Mouse (Mus musculus) regulatory T cell (primary cell): ENCODE measurements around the gene Cers6.

Experiments
- in situ Hi-C: fragments of 300-600 bp; cut with MboI, MseI; formaldehyde crosslinking; loops from one replicate; pipeline ENCODE4 v1.15.1; 2025; ENCODE audit warnings: high pct_unique_total_duplicates

The Cers6 gene

GRCm38 (mm10) chr2:68960060-68960459, 98.8 kb downstream of the Cers6 start:
- in situ Hi-C loops: no loop called here

- in situ Hi-C loops: no loop called here
Measured at GRCm38 (mm10) chr2:68960620-68961019, 99.4 kb downstream of the Cers6 start.

- in situ Hi-C loops: no loop called here
Measured at GRCm38 (mm10) chr2:68966360-68966759, 105.1 kb downstream of the Cers6 start.

- in situ Hi-C loops: no loop called here
Measured at GRCm38 (mm10) chr2:68968028-68968427, 106.8 kb downstream of the Cers6 start.

- in situ Hi-C loops: no loop called here
Measured at GRCm38 (mm10) chr2:68971840-68972239, 110.6 kb downstream of the Cers6 start.

- in situ Hi-C loops: no loop called here
Measured at GRCm38 (mm10) chr2:68973753-68974152, 112.5 kb downstream of the Cers6 start.

- in situ Hi-C loops: no loop called here
Measured at GRCm38 (mm10) chr2:68975286-68975685, 114.0 kb downstream of the Cers6 start.

- in situ Hi-C loops: no loop called here
Measured at GRCm38 (mm10) chr2:68975780-68976179, 114.5 kb downstream of the Cers6 start.

GRCm38 (mm10) chr2:68978244-68978643, 117.0 kb downstream of the Cers6 start:
- in situ Hi-C loops: no loop called here

GRCm38 (mm10) chr2:68978660-68979604, 117.7 kb downstream of the Cers6 start:
- in situ Hi-C loops: no loop called here

- in situ Hi-C loops: no loop called here
Measured at GRCm38 (mm10) chr2:68981302-68981701, 120.1 kb downstream of the Cers6 start.

- in situ Hi-C loops: no loop called here
Measured at GRCm38 (mm10) chr2:68981756-68982409, 120.6 kb downstream of the Cers6 start.

GRCm38 (mm10) chr2:68982979-68983378, 121.7 kb downstream of the Cers6 start:
- in situ Hi-C loops: no loop called here

- in situ Hi-C loops: no loop called here
Measured at GRCm38 (mm10) chr2:68983431-68983830, 122.2 kb downstream of the Cers6 start.

- in situ Hi-C loops: no loop called here
Measured at GRCm38 (mm10) chr2:68989117-68989516, 127.9 kb downstream of the Cers6 start.

- in situ Hi-C loops: no loop called here
Measured at GRCm38 (mm10) chr2:68992629-68993028, 131.4 kb downstream of the Cers6 start.

- in situ Hi-C loops: no loop called here
Measured at GRCm38 (mm10) chr2:68994441-68994840, 133.2 kb downstream of the Cers6 start.

GRCm38 (mm10) chr2:68995723-68996122, 134.5 kb downstream of the Cers6 start:
- in situ Hi-C loops: loop anchor here (5.0 kb wide), 1 partner anchor 68 kb away; no protein-coding TSS in a partner anchor

- in situ Hi-C loops: loop anchor here (5.0 kb wide), 1 partner anchor 69 kb away; no protein-coding TSS in a partner anchor
Measured at GRCm38 (mm10) chr2:68996268-68996667, 135.0 kb downstream of the Cers6 start.

GRCm38 (mm10) chr2:69004001-69004400, 142.8 kb downstream of the Cers6 start:
- in situ Hi-C loops: no loop called here

- in situ Hi-C loops: no loop called here
Measured at GRCm38 (mm10) chr2:69011392-69011791, 150.2 kb downstream of the Cers6 start.

GRCm38 (mm10) chr2:69011860-69012259, 150.6 kb downstream of the Cers6 start:
- in situ Hi-C loops: no loop called here

GRCm38 (mm10) chr2:69014241-69014640, 153.0 kb downstream of the Cers6 start:
- in situ Hi-C loops: no loop called here
